Mouse (Mus musculus) skeletal muscle tissue, adult 2 months (tissue): ENCODE results near the gene Bsg.
"Not testable (repeated sequence)": the region's sequence is repeated elsewhere in the genome, so short reads cannot be mapped to it uniquely, and the experiment has no call there.

ENCODE experiments used
- DNase-seq: peaks from one replicate; pipeline ENCODE4 v3.0.0-alpha.2; 2012; ENCODE audit warnings: low read depth, low spot score

The Bsg gene

DNA sequence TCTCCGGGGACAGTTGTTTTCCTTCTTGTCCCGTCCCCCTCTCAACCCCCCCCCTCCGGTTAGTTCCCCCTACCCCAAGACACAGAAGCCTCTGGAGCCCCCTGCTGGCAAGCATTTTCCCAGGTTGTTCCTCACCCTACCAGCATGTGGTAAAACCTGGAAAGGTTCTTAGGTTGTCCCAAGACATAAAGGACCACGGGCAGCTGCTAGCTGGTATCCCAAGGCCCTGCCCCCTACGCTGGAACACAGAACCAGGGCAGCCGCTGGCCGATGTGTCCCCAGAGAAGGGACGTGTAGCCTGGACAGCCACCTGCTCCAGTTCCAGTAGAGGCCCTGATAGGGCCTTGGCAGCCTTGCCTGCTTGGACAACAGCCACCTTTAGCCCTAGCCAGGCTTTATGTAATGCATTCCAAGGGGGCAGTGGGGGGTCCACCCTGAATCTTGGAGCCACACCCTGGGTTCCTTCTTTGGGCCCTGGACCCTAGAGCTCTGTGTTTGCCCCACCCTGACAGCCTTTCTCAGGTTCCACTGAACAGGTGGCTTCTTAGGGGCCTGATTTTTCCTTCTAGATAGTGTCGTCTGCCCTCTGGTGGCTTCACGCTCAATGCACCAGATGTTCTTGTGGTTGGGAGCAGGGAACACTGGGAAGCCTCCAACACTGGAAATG lies 21.2 kb upstream of the Bsg start:
- peak; percentile 87 for DNase-seq

GRCm38 (mm10) chr10:79683726-79684640 lies 20.3 kb upstream of the Bsg start:
- peak; percentile 89 for DNase-seq

DNA sequence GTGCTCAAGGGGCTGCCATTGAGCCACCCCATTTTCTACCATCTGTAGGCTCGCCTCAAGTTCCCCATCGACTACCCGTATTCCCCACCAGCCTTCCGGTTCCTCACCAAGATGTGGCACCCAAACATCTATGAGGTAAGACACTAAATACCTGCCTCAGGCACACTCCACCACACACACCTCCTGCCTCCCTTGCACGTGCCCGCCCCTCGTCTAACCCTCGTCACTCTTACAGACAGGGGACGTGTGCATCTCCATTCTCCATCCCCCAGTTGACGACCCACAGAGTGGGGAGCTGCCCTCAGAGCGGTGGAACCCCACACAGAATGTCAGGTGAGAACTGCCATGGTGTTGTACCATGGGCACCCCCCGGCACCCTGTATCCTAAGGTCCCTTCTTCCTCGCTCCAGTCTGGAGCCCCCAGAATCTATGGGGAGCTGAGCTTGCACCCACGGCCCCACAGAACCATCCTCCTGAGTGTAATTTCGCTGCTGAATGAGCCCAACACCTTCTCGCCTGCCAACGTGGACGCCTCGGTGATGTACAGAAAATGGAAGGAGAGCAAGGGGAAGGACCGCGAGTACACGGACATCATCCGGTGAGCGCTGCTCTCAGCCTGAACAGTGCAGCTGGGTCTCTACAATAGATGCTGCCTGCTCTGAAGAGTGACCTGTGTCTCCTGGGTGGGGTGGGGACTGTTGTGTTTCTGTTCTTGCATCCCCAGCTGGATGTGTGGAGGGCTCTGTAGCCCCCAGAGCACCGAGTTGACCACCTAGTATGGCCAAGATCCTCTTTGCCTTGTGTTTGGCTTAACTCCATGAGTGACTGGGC lies 19.3 kb upstream of the Bsg start:
- no peak for DNase-seq

- no peak for DNase-seq
Observed at GRCm38 (mm10) chr10:79686219-79686618, 18.1 kb upstream of the Bsg start.

- DNase-seq = peak; percentile 84
Observed at GRCm38 (mm10) chr10:79686691-79687090, 17.6 kb upstream of the Bsg start.

DNA sequence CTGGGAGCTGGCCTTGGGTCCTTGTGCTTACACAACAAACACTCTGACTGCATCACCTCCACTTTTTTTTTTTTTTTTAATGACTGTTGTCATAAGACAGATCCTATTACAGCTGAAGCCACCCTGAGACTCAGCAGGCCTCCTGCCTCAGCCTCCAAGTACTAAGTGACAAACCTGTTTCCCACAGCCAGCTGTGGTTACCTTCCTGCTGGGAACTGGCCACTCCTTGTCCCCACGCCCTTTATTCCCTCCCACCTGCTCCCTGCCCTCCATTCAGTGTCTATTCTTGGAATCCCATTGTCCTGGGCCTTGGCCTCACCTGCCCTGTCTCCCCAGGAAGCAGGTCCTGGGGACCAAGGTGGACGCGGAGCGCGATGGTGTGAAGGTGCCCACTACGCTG lies 16.8 kb upstream of the Bsg start:
- no peak for DNase-seq

- no peak for DNase-seq
Observed at GRCm38 (mm10) chr10:79688720-79689119, 15.6 kb upstream of the Bsg start, which contains the start of gene Gzmm. Gene Gzmm (plus strand): TSS chr10:79689020.

DNA sequence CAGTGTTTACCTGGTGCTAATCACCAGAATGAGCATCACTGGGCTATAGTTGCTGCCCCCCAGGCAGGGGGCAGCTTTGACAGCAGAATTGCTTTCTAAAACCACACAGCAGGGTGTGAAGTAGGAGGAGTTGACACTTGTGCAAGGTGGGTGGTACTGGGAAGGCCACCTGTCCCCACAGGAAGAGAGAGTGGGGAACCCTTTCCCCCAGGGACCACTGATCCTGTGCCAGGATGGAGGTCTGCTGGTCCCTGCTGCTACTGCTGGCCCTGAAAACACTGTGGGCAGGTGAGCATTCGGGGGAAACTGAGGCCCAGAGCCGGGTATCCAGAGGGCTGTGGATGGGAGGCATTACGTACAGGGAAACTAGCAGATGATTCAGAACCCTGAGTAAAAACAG lies 15.1 kb upstream of the Bsg start:
- no peak for DNase-seq

GRCm38 (mm10) chr10:79691986-79692548 lies 12.2 kb upstream of the Bsg start:
- DNase-seq = no peak

DNA sequence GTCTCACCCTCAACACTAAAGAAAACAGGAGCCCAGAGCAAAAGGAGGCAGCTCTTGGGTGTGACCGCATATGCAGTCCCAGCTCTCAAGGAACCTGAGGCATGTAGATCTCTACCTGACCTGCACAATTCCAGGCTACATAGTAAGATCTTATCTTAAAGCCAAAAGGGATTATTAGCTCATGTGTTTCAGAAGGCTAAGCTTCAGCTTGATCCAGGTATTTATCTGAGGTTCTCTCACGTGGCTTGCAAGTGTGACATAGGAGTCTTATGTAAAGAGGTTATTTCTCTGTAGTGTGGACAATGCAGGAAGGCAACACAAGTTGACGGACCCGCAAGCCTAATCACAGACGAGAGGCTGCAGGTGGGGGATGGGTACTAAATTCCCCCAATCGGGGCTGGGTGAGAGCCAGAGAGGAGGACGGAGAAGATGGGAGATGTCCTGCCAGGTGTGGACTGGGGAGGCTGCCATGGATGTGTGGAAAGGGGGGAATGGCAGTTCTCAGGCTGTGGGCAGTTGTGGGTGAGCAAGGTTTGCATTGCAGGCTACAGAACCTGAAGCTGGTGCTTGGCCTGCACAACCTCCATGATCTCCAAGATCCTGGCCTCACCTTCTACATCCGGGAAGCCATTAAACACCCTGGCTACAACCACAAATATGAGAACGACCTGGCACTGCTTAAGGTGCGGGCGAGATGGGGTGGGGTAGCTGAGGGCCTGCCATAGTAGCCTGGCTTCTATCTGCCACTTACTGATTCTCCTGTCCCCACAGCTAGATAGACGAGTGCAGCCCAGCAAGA lies 10.5 kb upstream of the Bsg start:
- no peak for DNase-seq

- no peak for DNase-seq
Observed at GRCm38 (mm10) chr10:79694379-79694655, 10.0 kb upstream of the Bsg start.

GRCm38 (mm10) chr10:79695231-79696128 lies 8.8 kb upstream of the Bsg start:
- DNase-seq = peak; percentile 81

- DNase-seq = no peak
Observed at GRCm38 (mm10) chr10:79696129-79696651, 8.1 kb upstream of the Bsg start.

DNA sequence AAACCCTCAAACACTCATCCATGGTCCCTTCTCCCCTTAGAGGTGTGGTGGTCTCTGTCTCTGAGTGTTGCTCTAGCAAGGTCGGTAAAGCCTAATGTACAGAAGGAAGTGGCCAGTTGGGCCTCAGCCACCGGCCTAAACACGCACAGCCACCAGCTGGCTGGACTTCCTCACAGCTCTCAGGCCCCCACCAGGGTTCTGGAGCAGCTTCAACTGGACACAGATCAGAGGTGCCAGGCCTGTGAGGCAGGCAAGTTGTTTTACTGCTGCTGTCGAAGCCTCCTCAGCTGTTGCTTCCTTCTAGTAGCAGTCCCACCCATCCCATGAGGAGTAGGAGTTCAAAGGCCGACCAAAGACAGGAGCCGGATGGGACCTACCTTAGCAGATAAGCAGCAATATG lies 6.4 kb upstream of the Bsg start:
- DNase-seq = no peak

DNA sequence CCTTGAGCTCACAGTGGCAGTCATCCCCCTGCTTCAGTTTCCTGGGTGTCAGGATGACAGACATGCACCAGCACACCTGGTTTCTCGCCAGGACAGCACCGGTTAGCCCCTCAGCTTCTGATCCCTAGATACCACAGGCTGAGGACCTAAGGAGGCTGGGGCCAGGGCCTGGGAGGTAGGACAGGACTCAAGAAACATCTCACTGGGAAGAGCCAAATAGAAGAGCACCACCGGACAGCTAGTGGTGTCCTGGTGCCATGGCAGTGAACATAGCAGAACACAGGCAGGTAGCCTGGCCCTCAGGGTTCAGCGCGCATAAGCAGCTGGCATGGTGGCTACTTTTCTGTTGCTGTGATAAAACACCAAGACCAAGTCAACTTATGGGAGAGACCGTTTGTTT lies 5.8 kb upstream of the Bsg start:
- DNase-seq = no peak

DNA sequence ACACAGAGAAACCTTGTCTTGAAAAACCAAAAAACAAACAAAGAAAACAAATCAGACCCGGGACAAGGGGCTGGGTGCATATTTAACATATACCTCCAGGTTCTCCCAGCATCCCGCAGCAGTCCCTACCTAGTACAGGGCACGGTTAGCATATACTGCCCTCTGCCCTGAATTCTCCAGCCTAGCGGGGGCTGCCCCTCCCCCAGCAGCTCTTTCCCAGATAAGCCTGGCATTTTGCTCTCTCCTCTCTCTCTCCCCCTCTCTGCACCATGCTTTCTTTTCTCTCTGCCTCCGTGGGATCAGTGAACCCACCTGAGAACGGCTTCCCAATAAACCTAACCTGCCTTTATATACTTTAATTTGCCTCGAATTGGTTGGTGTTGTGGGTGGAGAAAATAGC lies 3.6 kb upstream of the Bsg start:
- DNase-seq = no peak

GRCm38 (mm10) chr10:79701443-79702129 lies 2.7 kb upstream of the Bsg start:
- no peak for DNase-seq

- not testable (repeated sequence) for DNase-seq
Observed at GRCm38 (mm10) chr10:79702970-79703369, 1.3 kb upstream of the Bsg start.

DNA sequence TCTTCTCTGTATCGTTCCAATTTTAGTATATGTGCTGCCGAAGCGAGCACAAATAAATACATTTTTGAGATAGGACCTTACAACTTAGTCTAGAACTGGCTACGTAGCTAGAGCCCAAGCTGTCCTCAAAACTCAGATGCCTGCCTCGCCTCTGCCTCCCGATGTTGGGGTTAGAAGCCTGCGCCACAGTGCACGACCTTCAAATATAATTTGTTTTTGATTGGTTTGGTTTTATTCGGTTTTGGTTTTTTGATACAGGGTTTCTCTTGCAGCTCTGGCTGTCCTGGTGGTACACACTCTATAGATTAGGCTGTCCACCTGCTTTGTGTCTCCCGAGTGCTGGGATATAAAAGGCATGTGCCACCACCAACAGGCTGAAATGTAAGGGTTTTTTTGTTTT lies 750 bp upstream of the Bsg start:
- DNase-seq = no peak
